Comparison of ENCODE assay signal across 9 mouse cellular contexts in genomic region chr7:127018416-127019305, GRCm38 (mm10). TPM values are rescaled to one million over a fixed set of nuclear protein-coding genes. Genes with fewer than 3 reads are reported as not detected.
DNase-seq lines count a peak whose midpoint lies in the region; ATAC-seq and TF ChIP-seq lines count a peak whose summit lies in the region.
"Had no signal": no experiment of that assay in that cellular context is flagged by ENCODE, and none has a peak within 500 bp of the region (broad histone marks: within the 10 kb centered on the region; RNA-seq: fewer than 3 reads in every experiment).

No protein-coding gene starts in this region.

- peaks cover 40% of the 10 kb centered on the region for H3K36me3 ChIP-seq in liver, embryonic 12.5 days
- peaks cover 19% of the 10 kb centered on the region for H3K36me3 ChIP-seq in liver, postnatal 0 days (replicated peaks; ENCODE audit: insufficient read depth, low read length)
- H3K36me3 ChIP-seq in hindbrain, embryonic 16.5 days (ENCODE audit: control insufficient read depth, insufficient read depth, low read length) = peaks cover 14% of the 10 kb centered on the region

- WGBS in liver, embryonic 12.5 days (ENCODE audit: insufficient replicate concordance) = 76% methylated on average over 15 of the region's 15 CpGs
- 82% methylated on average over 14 of the region's 15 CpGs for WGBS in liver, postnatal 0 days (ENCODE audit: insufficient replicate concordance)
- 86% methylated on average over 15 of the region's 15 CpGs for WGBS in hindbrain, embryonic 16.5 days
- WGBS in olfactory bulb, adult 2 months = 82% methylated on average over 15 of the region's 15 CpGs

- H3K27me3 ChIP-seq in liver, embryonic 12.5 days (replicated peaks) = no peaks in the 10 kb centered on the region
- H3K27me3 ChIP-seq in liver, postnatal 0 days (ENCODE audit: insufficient read depth, low read length) = no peaks in the 10 kb centered on the region
- H3K27me3 ChIP-seq in hindbrain, embryonic 16.5 days (replicated peaks; ENCODE audit: control insufficient read depth, insufficient read depth, low read length) = no peaks in the 10 kb centered on the region

- H3K4me3 ChIP-seq in liver, embryonic 12.5 days = no peak overlapping the region
- H3K4me3 ChIP-seq in liver, postnatal 0 days (ENCODE audit: low read depth, low read length) = no peak overlapping the region
- no peak overlapping the region for H3K4me3 ChIP-seq in hindbrain, embryonic 16.5 days (ENCODE audit: low read length)
- H3K4me3 ChIP-seq in olfactory bulb, adult 2 months (ENCODE audit: insufficient read depth, low read depth, low read length) = peak overlapping the region; percentile 61; the same call in 1 of the 2 replicates

- no peaks in the 10 kb centered on the region for H3K9me3 ChIP-seq in liver, embryonic 12.5 days (replicated peaks)
- no peaks in the 10 kb centered on the region for H3K9me3 ChIP-seq in liver, postnatal 0 days (ENCODE audit: low read length)
- H3K9me3 ChIP-seq in hindbrain, embryonic 16.5 days (ENCODE audit: control insufficient read depth, low read length) = no peaks in the 10 kb centered on the region

- H3K4me2 ChIP-seq in liver, embryonic 12.5 days = peak overlapping the region; percentile 10; the same call in 1 of the 2 replicates
- no peak overlapping the region for H3K4me2 ChIP-seq in liver, postnatal 0 days (ENCODE audit: low read depth, low read length)
- peak overlapping the region; percentile 91 for H3K4me2 ChIP-seq in hindbrain, embryonic 16.5 days (ENCODE audit: low read length)

- no peak for TF ChIP-seq EP300 in liver, postnatal 0 days (IDR thresholded peaks at IDR 0.05; ENCODE audit: low read depth)

- H3K9ac ChIP-seq in liver, embryonic 12.5 days = peak overlapping the region; percentile 45; the same call in 1 of the 2 replicates
- no peak overlapping the region for H3K9ac ChIP-seq in liver, postnatal 0 days (replicated peaks)
- H3K9ac ChIP-seq in hindbrain, embryonic 16.5 days (ENCODE audit: low read depth, low read length) = peak overlapping the region; percentile 12

- H3K4me1 ChIP-seq in liver, embryonic 12.5 days = peaks cover 84% of the 10 kb centered on the region
- peaks cover 57% of the 10 kb centered on the region for H3K4me1 ChIP-seq in liver, postnatal 0 days (ENCODE audit: insufficient read depth)
- peaks cover 61% of the 10 kb centered on the region for H3K4me1 ChIP-seq in hindbrain, embryonic 16.5 days (ENCODE audit: control insufficient read depth, insufficient read depth, low read depth, low read length)
- H3K4me1 ChIP-seq in olfactory bulb, adult 2 months (ENCODE audit: control insufficient read depth, insufficient read depth, low read length) = peaks cover 70% of the 10 kb centered on the region

- no peak for ATAC-seq in liver, embryonic 12.5 days
- no peak for ATAC-seq in liver, postnatal 0 days
- no peak for ATAC-seq in hindbrain, embryonic 16.5 days

- DNase-seq in adrenal gland, adult (ENCODE audit: inconsistent age in 2 of 2, low spot score in 1 of 2) = peak; percentile 40 to 41
- DNase-seq in adrenal gland, postnatal 36 days = no peak
- DNase-seq in liver, postnatal 0 days = no peak
- no peak for DNase-seq in retina, embryonic 14.5 days (ENCODE audit: low spot score)
- no peak for DNase-seq in adrenal gland, adult 18-20 months (ENCODE audit: low spot score in 2 of 2)
- DNase-seq: kidney, adult 18-20 months had no signal

- no peak for TF ChIP-seq POLR2A in olfactory bulb, adult 2 months (IDR thresholded peaks at IDR 0.05; ENCODE audit: insufficient read depth, low read depth, low read length)

- H3K27ac ChIP-seq in liver, embryonic 12.5 days = peak overlapping the region; percentile 62
- H3K27ac ChIP-seq in liver, postnatal 0 days (ENCODE audit: low read depth) = no peak overlapping the region; the same call in 1 of the 2 replicates
- H3K27ac ChIP-seq in hindbrain, embryonic 16.5 days (ENCODE audit: low read depth, low read length) = no peak overlapping the region
- 0 out of 2 replicates have a peak overlapping the region, but pooled peaks have one; percentile 6 for H3K27ac ChIP-seq in olfactory bulb, adult 2 months (ENCODE audit: insufficient read depth, low read depth, low read length)

- no peak for TF ChIP-seq CTCF in liver, postnatal 0 days (IDR thresholded peaks at IDR 0.05; ENCODE audit: low read depth)
- no peak for TF ChIP-seq CTCF in olfactory bulb, adult 2 months (IDR thresholded peaks at IDR 0.05; ENCODE audit: insufficient read depth, low read depth, low read length)

RNA-seq across cellular contexts. Expression of gene Pagr1a, which starts 1.5 kb away (rescaled TPM):
- 10 to 100 TPM in 1 of 2 experiments, 1 to 10 TPM in 1; 4.4 to 15.1 TPM for total RNA-seq in adrenal gland, postnatal 36 days (2021)
- polyA plus RNA-seq in liver, embryonic 12.5 days (2016; fragmentation: Nextera tagmentation; extraction: Ambion mirVana) = 60.5 and 65.1 TPM in 2 replicates
- polyA plus RNA-seq in liver, postnatal 0 days (2015; fragmentation: Nextera tagmentation; extraction: Ambion mirVana) = 12.2 and 13.8 TPM in 2 replicates
- polyA plus RNA-seq in hindbrain, embryonic 16.5 days (2015; fragmentation: Nextera tagmentation; extraction: Ambion mirVana) = 26.9 and 55.8 TPM in 2 replicates
- not detected in 2 replicates for polyA plus RNA-seq in olfactory bulb, adult 2 months (2012; ENCODE audit: insufficient read depth, insufficient read length, low replicate concordance, missing spikeins)
- total RNA-seq in adrenal gland, adult 18-20 months (2021) = 10 to 100 TPM in 1 of 2 experiments, 1 to 10 TPM in 1; 5.5 to 16.5 TPM

RNA-seq across cellular contexts. Expression of gene Gm42742, which starts 2.2 kb away (rescaled TPM):
- 10 to 100 TPM; 28.9 to 29.6 TPM for total RNA-seq in adrenal gland, postnatal 36 days (2021)
- 4.1 and 8.9 TPM in 2 replicates for polyA plus RNA-seq in liver, embryonic 12.5 days (2016; fragmentation: Nextera tagmentation; extraction: Ambion mirVana)
- 4.5 and 7.8 TPM in 2 replicates for polyA plus RNA-seq in liver, postnatal 0 days (2015; fragmentation: Nextera tagmentation; extraction: Ambion mirVana)
- polyA plus RNA-seq in hindbrain, embryonic 16.5 days (2015; fragmentation: Nextera tagmentation; extraction: Ambion mirVana) = 47.5 and 81.5 TPM in 2 replicates
- polyA plus RNA-seq in olfactory bulb, adult 2 months (2012; ENCODE audit: insufficient read depth, insufficient read length, low replicate concordance, missing spikeins) = not detected in 2 replicates
- total RNA-seq in adrenal gland, adult 18-20 months (2021) = 10 to 100 TPM; 12.9 to 27.0 TPM

RNA-seq across cellular contexts. Expression of gene Prrt2, which starts 2.4 kb away (rescaled TPM):
- total RNA-seq in adrenal gland, postnatal 36 days (2021) = 1 to 10 TPM; 1.9 to 2.9 TPM
- polyA plus RNA-seq in liver, embryonic 12.5 days (2016; fragmentation: Nextera tagmentation; extraction: Ambion mirVana) = 0.88 and 2.1 TPM in 2 replicates
- 0.18 TPM in 1 of 2 replicates, not detected in the other for polyA plus RNA-seq in liver, postnatal 0 days (2015; fragmentation: Nextera tagmentation; extraction: Ambion mirVana)
- 71.4 and 84.6 TPM in 2 replicates for polyA plus RNA-seq in hindbrain, embryonic 16.5 days (2015; fragmentation: Nextera tagmentation; extraction: Ambion mirVana)
- polyA plus RNA-seq in olfactory bulb, adult 2 months (2012; ENCODE audit: insufficient read depth, insufficient read length, low replicate concordance, missing spikeins) = not detected in 2 replicates
- total RNA-seq in adrenal gland, adult 18-20 months (2021) = 1 to 10 TPM; 3.7 to 4.4 TPM

RNA-seq across cellular contexts. Expression of gene Pagr1b, which starts 2.4 kb away (rescaled TPM):
- total RNA-seq in adrenal gland, postnatal 36 days (2021) = 1 to 10 TPM in 1 of 2 experiments, not detected in 1; 3.0 TPM
- 0.57 TPM in 1 of 2 replicates, not detected in the other for polyA plus RNA-seq in liver, embryonic 12.5 days (2016; fragmentation: Nextera tagmentation; extraction: Ambion mirVana)
- 0.26 TPM in 1 of 2 replicates, not detected in the other for polyA plus RNA-seq in liver, postnatal 0 days (2015; fragmentation: Nextera tagmentation; extraction: Ambion mirVana)
- polyA plus RNA-seq in hindbrain, embryonic 16.5 days (2015; fragmentation: Nextera tagmentation; extraction: Ambion mirVana) = 0.31 TPM in 1 of 2 replicates, not detected in the other
- polyA plus RNA-seq in olfactory bulb, adult 2 months (2012; ENCODE audit: insufficient read depth, insufficient read length, low replicate concordance, missing spikeins) = not detected in 2 replicates
- 1 to 10 TPM; 1.3 to 3.0 TPM for total RNA-seq in adrenal gland, adult 18-20 months (2021)

RNA-seq across cellular contexts. Expression of gene Mvp, which starts 4.2 kb away (rescaled TPM):
- total RNA-seq in adrenal gland, postnatal 36 days (2021) = 100 to 1,000 TPM; 102 to 129 TPM
- polyA plus RNA-seq in liver, embryonic 12.5 days (2016; fragmentation: Nextera tagmentation; extraction: Ambion mirVana) = 8.3 and 8.9 TPM in 2 replicates
- 10.5 and 10.9 TPM in 2 replicates for polyA plus RNA-seq in liver, postnatal 0 days (2015; fragmentation: Nextera tagmentation; extraction: Ambion mirVana)
- 3.9 and 4.8 TPM in 2 replicates for polyA plus RNA-seq in hindbrain, embryonic 16.5 days (2015; fragmentation: Nextera tagmentation; extraction: Ambion mirVana)
- polyA plus RNA-seq in olfactory bulb, adult 2 months (2012; ENCODE audit: insufficient read depth, insufficient read length, low replicate concordance, missing spikeins) = not detected in 2 replicates
- 100 to 1,000 TPM in 1 of 2 experiments, 10 to 100 TPM in 1; 92.6 to 135 TPM for total RNA-seq in adrenal gland, adult 18-20 months (2021)

Comparison
In these comparisons a context has a peak if more than half of its experiments do, and no peak if none do; other contexts are left out.
1. DNase-seq: peak in adrenal gland, adult (2 of 2); none in adrenal gland, postnatal 36 days (0 of 2), liver, postnatal 0 days (single experiment), retina, embryonic 14.5 days (single experiment) and adrenal gland, adult 18-20 months (0 of 2).
2. H3K27ac ChIP-seq: peak in liver, embryonic 12.5 days (single experiment) and olfactory bulb, adult 2 months (single experiment); none in liver, postnatal 0 days (single experiment) and hindbrain, embryonic 16.5 days (single experiment).
3. RNA of gene Prrt2, which starts 2.4 kb away (polyA plus RNA-seq): 71.4 to 84.6 TPM in hindbrain, embryonic 16.5 days; 0.88 to 2.1 TPM in liver, embryonic 12.5 days, 0.18 TPM in liver, postnatal 0 days and not detected in olfactory bulb, adult 2 months; every median in the first group is over 10 times any median in the second.